Mouse (Mus musculus) liver, embryonic 14.5 days (tissue): Measurements from ENCODE around the gene Nhsl2.

Experiments
- CTCF ChIP-seq: IDR thresholded peaks from 2 replicates; pipeline ENCODE4 v1.5.1; 2016; ENCODE audit warnings: antibody characterized with exemption, low read depth, control low read depth
- EP300 ChIP-seq: IDR thresholded peaks from 2 replicates; pipeline ENCODE4 v1.6.1; 2016; ENCODE audit warnings: antibody characterized with exemption, low read depth

- TF ChIP-seq CTCF (no peak), EP300 (no peak)
Observed at GRCm38 (mm10) chrX:101847191-101847795, 1.9 kb upstream of the Nhsl2 start.
